Mouse (Mus musculus) gastrocnemius, adult 18-20 months (tissue): ENCODE results near the gene Gfy. TPM values are rescaled to one million over a fixed set of nuclear protein-coding genes. Genes with fewer than 3 reads are reported as not detected.

Experiments
- DNase-seq: peaks from one replicate; pipeline ENCODE4 v3.0.0; 2021; ENCODE audit warnings: low spot score
- total RNA-seq, 2 experiments: library from RNA; stranded (reverse); gene quantifications; 2 replicates each; pipeline ENCODE4 v1.2.3; 2021

Gfy gene
- total RNA-seq, 2 experiments from 2014 or later = not detected

DNA sequence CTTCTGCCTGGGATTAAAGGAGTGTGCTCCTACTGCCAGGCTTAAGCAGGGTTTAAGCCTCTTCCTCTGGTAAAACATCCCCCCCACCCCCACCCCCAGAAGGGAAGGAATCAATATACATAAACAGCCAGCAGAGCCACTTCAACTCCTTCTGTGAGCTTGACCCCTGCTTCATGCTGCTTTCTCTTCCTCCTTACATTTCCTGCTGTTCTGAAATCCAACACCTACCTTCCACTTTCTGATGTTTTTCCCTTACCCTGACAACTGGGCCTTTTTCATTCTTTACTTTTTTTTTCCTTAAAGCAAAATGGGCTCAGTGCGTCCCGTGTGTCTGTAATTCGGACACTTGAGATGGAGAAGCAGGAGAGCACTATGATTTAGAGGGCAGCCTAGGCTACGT lies 29.0 kb downstream of the Gfy start:
- no peak for DNase-seq

DNA sequence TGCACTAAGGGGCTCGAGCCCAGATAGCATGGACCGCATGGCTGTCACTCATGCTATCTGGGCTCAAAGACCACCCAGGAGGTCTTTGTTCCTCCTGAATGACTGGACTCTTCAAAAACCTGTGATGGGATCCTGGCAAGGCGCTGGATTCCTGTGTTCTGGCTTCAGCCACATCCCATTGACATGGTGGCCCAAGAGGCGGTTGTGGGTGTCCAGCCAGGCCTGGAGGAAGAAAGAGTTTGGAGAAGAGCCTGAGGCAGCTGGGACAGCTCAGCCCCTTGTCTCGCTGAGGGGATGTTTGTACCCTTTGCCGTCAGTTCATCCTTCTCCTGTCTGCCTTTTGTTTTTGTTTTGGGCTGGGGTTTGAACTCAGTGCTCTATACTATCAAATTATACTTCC lies 29.8 kb downstream of the Gfy start:
- DNase-seq = peak; percentile 35

DNA sequence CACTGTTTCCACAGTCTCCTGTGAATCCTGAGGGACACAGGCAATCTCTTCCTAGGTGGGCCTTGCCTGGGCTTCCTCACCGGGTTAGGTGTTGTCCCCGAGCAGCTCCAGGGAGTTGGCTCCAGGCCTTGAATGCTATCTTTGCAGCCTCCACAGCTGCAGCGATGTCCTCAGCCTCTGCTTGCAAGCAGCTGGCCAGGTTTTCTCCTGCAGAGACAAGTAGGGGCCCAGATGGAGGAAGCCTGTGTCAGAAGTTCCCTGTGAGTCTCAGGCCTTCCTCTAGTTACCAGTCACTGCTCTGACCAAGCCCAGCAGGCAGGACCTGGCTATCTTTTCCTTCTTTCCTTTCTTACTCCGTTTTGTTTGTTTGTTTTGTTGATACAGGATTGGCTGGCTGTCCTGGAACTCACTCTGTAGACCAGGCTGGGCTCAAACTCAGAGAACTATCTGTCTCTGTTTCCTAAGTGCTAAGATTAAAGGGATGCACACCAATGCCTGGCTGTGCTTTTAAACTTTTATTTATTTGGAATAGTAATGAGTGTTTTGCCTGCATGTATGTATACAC lies 30.8 kb downstream of the Gfy start:
- no peak for DNase-seq

DNA sequence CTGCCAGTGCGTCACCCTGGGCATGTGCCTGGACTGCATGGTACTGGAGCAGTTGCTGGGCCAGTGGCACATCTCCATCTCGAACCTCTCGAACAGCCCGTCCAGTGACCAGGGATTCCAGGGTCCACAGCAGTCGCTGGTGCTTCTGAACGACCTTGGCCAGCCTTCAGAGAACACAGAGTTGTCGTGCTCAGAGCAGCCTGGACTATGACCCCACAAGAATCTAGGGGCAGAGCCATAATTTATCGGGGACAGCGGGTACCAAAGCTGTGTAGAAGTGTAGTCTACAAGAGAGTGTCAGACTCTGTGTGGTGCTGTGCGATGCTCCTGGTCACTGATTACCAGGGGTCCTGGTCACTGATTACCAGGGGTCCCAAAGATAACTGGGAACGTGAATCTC lies 31.5 kb downstream of the Gfy start:
- DNase-seq = no peak

DNA sequence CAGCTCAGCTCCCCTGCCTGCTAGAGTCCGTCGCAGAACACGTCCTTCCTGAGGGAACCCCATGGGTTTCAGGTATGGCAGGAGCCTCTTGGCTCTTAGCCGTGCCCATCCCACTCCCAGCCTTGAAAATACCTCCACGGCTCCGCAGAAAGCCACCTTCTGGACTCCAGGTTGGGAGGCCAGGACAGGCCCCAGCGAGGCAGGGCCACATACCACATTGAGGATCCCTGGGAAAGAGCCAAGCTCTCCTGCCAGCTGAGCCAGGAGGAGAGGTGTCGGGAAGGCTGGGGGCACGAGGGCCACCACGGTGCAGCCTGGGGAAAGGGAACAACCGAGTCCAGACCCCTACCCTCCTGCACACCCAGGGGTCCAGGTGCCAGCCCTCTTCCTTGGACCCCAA lies 32.1 kb downstream of the Gfy start:
- no peak for DNase-seq

DNA sequence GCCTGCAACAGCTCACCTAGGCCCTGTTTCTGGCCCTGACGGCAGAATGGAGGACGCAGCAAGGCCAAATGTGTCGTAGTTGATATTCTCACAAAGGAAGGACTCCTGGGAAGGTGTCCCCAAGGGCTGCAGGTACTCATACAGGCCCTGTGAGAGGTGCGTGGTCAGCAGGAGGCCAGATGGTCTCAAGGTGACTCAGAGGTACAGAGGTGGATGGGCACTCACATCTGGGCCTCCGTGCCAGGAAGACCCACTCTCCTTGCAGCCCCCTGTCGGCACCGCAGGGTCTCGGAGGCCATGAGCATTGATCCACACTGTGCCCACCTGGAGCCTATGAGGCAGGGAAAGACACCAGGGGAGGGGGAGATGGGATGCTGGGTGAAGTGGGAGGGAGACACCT lies 33.9 kb downstream of the Gfy start:
- DNase-seq = no peak

DNA sequence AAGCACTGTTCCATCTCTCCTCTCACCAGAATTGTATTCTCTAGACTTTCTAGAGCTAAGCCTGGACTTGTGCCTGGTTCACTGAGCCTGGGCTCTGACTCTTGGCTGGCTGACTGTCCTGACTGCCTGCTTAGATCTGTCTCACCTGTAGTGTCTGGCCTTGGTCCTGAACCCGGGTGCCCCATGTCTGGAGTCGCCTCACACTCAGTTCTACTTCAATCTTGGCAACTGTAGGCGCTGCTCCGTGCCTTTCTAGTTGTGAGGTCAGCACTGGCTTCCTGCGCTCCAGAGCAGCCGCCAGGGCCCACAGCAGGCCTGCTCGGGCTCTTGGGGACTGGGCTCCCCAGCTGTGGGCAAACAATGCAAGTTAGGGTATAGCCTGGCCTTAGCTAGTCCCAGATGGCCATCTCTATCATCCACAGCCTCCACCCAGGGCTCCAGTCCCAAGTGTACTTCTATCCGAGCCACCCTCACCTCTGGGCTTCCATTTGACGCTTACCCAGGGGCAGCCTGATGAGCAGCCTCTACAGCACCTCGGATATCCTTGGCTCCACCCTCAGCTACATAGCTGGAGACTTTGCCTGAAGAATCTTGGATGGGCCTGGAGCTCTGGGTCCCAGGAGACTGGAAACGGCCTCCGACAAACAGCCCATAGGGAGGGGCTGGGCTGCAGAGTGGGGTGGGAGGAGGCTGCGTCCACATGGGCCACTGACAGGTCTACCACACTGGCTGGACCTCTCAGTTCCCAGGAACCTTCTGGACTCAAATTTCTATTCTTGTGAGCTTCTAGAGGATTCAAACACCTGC lies 34.8 kb downstream of the Gfy start:
- no peak for DNase-seq

DNA sequence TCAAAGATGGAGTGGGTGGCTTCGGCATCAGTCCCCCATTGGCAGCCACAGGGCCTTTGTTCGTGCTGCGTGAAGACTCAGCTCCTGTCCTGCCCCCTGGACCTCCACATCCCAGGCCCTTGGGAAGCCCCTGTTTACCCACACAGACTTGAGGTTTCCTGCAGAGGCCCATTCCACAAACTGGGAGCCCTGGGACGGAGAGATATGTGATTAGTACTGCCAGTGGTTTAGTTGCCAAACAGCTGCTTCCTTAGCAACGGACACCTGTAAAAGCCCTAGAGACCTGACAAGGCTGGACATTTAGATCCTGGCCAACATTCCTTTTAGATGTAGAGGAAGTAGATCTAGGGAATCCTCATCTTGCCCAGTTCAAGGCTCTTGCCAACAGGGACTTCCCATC lies 37.5 kb downstream of the Gfy start:
- no peak for DNase-seq

DNA sequence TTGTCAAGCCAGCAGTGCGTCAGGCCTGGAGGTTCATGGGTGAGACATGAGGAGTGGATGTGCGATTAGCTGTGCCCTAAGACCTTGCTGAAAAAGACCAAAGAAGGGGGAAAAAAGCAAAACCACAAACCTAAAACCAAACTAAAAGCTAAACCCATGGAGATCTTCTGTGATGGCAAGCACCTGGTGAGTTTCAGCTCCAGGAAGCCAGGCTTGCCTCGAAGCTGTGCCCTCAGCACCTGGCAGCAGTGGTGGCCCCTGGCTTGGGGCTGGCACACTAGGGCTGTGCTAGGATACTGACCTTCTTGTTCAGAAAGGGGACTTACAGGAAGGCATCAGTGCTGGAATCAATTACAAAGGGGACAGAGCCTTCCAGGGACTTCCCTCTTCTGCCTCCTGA lies 38.0 kb downstream of the Gfy start:
- no peak for DNase-seq

DNA sequence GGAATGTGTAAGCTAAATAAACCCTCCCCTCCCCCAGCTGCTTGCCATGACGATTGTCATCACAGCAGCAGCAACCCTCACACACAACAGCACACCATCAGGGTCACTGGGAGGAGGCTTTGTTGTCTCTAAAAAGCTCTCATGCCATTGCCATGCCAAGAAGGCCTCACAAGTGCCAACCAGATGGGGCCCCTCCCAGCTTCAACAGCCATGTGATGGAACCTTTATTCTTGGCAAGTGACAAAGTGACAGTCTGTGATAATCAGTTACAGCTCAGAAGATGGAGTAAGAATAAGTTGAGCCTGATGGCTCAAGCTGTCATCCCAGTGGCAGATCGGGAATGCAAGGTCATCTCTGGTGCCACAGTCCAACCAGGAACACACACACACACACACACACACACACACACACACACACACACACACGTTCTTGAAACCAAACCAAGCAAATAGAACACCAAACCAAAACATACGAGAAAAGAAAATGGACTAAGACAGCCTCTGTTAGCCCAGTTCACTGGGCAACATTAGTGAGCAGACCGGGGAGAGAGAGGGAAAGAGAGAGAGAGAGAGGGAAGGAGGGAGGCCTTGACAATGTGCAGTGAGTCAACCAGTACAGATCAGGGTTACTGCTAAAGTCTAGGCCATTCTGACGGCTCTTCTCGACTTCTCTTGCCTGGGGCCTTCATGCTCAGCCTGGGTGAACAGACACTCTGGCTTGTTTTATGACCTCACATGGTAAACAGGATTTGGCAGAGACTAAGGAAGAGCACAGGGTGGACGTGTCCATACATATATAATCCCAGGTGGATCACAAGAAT lies 39.3 kb downstream of the Gfy start:
- no peak for DNase-seq

DNA sequence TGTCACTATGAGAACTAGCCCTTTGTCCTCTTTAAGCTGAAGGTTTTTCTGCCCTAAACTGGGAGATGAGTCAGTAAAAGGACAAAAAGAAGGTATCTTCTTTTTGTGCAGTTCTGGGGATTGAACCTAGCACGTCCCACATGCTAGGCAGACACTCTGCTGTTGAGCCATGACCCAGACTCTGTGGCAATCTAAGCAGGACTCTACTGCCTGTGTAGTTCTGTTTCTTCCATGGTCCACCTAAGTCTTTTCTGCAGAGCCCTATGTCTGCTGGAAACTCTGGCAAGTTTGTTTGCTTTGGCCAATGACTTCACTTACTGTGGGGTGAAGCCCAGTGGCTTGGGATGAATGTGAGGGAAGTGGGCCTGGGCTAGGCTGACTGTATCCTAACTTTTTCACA lies 41.0 kb downstream of the Gfy start:
- DNase-seq = no peak

DNA sequence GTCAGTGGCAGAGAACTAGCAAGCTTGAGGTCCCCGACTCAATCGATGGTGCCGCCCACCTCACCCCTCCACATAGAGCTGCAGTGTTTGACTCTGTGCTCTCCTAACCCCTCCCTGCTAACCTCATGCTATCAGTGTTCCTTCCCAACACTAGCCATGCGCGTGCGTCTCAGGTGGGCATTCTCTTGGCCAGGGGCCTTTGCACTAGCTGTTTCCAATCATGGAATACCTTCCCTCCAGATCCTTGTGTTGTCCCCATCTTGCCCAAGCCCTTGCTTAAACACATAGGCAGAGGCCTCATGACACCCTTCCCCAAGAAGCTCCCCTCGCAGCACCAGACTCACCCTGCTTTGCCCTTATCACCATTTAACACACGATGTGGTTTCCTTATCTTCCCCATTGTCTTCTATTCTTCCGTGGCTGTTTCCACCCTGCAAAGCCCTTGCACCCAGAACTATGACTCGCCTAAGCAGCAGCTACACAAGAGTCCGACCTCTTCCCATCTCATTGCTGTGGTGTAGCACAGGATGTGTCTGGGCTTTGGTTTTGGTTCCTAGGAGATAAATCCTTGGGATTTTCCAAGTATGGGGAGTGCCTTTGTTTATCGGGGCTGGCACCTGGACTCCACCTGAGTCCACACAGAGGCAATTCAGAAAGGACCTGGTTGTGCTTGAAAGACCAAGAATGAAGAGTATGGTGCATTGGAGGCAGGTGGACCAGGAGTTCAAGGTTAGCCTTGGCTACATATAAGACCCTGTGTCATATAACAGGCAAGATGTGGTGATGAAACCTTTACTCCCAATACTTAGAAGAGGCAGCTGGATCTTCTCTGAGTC lies 42.0 kb downstream of the Gfy start:
- DNase-seq = no peak

DNA sequence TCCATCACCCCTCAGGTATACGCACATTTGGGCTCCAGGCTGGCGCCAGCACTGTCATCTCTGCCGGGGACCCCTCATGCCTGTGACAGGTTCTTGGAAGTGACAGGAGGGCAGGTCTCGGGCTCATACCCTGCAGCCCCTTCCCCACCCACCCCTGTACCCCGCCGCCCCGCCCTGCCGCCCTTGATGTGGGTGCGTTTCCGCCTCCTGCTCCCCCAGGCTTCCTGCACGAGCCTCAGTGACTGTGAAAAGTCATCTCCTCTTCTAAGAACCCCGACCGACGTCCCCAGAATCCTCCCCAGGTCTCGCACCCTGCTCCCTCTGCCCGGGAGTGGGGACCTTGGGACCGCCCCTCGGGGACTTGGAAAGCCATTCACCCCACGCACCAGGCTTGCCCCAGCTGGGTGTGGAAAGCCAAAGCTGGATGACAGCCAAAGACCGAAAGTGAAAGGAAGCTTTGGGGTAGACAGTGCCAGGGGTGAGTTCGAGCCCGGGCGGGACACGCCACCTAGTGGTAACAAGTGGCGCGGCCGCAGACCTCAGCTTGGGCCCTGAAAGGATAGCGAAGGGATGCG lies 43.3 kb downstream of the Gfy start, which contains the start of the genes Gm45713 and Flt3l:
TSS of gene Gm45713 (minus strand) at position 239 of the 575 bp plus-strand sequence.
TSS of gene Flt3l (minus strand) at position 440 of the 575 bp plus-strand sequence.
- DNase-seq = peak; percentile 96

DNA sequence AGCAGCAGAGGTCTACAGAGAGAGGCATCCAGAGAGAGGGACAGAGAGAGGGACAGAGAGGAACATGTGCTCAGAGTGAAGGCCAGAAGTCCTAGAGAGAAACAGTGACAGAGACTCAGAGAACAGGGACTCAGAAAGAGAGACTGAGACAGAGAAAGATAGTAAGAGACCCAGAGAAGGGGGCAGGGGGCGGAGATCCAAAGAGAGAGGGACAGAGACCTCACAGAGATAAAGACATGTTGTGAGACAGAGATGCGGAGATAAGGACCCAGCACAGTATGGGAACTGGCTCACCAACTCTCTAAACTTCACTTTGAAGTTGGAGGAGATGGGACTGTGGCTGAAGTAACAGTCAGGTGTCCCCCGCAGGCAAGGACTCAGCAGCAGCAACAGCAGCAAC lies 44.0 kb downstream of the Gfy start:
- no peak for DNase-seq

DNA sequence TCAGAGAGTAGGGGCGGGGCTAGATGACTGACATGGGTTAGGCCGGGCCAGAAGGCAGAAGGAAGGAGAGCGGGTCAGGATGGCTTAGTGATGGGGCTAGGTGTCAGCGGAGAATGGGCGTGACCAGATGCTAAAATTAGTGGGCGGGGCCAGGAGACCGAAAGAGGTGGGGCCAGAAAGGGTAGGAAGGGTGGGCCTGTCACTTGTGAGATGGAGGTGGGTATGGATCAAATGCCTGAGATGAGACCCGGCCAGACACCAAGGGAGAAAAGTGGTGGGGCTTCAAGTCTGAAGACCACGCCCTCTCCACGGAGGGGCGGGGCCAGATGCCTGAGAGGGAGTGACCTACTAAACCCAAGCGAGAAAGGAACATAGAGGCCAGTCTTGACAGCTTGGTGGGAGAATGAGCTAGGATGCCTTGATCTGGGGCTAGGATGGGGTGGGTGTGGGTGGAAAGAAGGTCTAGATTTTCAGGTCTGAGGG lies 44.8 kb downstream of the Gfy start:
- DNase-seq = no peak

DNA sequence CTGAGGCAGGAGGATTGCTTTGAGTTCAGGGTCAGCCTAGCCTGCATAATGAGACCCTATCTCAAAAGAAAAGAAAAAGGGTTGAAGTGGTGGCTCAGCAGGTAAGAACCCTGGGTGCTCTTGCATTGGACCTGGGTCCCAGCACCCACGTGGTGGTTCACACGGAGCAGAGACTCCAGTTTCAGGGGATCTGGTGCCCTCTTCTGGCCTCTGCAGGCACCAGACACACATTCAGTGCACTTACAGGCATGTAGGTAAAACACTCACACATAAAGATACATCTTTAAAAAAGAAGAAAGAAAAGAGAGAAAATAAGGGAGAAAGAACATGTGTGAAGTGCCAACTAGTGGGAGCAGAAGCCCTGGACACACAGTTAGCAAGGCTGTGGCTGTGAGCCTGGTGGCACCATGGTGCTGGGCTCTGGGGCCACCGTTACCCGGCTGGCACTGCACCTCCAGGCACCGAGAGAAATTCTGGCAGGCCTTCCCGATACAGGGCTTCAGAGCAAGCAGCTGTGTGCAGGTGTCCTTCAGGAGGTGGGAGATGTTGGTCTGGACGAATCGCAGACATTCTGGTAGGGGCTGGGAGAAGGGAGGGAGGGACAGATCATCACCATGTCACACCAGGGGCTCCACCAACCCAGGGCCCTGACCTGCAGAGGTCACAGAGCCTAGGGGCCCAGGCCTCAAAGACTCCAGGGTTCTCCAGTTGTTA lies 45.8 kb downstream of the Gfy start:
- no peak for DNase-seq

DNA sequence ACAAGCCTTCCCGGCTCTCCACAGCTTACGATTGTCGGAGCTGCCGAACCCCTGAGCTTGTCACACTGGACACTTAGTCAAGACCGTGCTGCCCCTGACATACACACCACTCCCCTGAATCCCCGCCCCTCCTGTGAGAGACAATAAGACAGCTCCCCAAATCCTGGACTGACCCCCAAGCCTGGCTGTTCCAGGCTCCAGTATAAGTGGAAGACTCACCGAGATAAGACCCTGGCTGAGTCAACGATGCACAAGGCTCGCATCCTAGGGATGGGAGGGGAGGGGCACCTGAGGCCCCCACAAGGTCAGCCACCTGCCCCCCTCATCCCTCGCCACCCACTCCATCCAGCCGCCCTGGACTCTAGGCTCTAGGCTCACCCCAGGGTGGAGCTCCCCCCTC lies 47.5 kb downstream of the Gfy start:
- DNase-seq = no peak

DNA sequence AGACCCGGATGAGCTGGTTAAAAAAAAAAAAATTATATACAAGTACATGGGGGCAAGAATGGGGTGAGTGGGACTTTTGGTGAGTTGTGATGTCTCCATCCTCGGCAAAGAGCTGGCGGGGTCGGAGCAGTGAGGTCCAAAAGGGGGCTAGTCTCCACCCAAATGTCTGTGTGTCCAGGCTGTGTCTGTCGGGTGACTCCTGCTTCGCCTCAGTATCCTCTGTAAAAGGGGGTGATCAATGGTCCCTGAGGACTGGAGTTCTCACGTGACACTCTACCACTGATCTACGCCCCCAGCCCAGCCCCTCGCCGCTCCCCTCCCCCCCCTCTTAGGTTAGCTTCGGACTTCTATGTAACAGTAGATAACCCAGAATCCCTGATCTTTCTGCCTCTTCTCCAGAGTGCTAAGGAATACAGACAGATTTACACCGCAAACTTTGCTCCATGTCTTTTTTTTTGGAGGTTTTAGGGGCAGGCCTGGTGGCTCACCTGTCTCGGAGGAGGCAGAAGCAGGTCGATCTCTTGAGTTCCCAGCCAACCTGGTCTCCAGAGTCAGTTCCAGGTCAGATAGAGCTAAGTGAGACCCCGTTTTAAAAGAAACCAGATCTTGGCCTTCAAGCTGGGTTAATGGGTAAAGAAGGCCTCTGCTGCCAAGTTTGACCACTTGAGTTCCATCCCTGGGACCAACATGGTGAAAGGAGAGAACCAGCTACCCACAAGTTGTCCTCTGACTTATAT lies 49.4 kb downstream of the Gfy start:
- no peak for DNase-seq

DNA sequence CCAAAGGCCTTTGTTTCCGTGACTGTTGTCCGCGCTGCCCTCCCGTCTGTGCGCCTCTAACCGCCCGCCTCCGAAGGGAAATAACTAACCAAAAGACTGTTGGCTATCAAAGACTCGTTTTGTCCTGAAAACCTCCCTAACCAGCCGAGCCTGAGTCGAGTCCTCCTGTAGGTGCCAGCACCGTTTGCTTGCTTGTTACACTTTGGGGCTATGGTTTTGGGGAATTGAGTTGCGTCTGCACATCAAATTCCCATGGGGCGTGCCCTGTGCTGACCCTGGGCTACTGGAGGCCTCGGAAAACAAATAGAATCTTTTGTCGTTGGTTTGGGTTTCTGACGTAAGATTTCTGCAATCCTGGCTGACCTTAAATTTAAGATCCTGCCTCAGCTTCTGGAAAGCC lies 50.1 kb downstream of the Gfy start:
- DNase-seq = peak; percentile 51
